Mouse (Mus musculus): ENCODE measurements around the gene Sppl2a.

GRCm38 (mm10) chr2:126875516-126875835, 57.6 kb downstream of the Sppl2a start:
- no peak for TF ChIP-seq CTCF (IDR thresholded peaks at IDR 0.05)
- TF ChIP-seq EP300 (IDR thresholded peaks at IDR 0.05) = no peak

Data from lung, postnatal 0 days (tissue).